Mouse (Mus musculus): ENCODE data around the gene Grb7. TPM values are rescaled to one million over a fixed set of nuclear protein-coding genes. Genes with fewer than 3 reads are reported as not detected.

The Grb7 gene
- polyA plus RNA-seq, 1 experiment from 2014 or later, result 0.24 TPM

DNA sequence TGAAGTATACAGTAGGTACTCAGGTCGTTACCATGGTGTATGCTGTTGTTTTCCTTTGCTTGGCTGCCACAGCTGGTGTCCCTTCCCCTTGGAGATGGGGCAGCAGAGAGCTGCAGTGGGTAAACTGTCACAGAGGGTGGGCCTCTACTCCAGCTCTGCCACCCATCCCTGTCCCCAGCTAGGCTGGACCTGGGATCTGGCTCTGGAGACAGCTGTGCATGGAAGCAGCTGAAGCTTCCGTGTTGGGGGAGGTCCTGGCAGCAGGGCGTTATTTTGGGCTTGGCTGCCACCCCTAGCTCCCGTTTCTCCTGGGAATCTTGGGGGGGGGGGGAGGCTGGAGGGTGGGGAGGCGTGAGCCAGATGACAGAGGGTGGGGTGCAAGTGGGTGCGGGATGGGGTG, 27.9 kb upstream of the Grb7 start:
- H3K9ac ChIP-seq (replicated peaks), result no peak overlapping the region
- no peak overlapping the region for H3K27ac ChIP-seq
- ATAC-seq, result no peak
- H3K4me1 ChIP-seq (replicated peaks), result peaks cover 11% of the 10 kb centered on the region
- H3K9me3 ChIP-seq, result no peaks in the 10 kb centered on the region
- H3K4me2 ChIP-seq (replicated peaks), result no peak overlapping the region
- H3K27me3 ChIP-seq, result peaks cover 16% of the 10 kb centered on the region
- no peak overlapping the region for H3K4me3 ChIP-seq (replicated peaks)
- WGBS, result 76% methylated on average over 5 of the region's 6 CpGs
- H3K36me3 ChIP-seq, result peaks cover 4% of the 10 kb centered on the region; the same call in 1 of the 2 replicates

GRCm38 (mm10) chr11:98418939-98419547, 27.2 kb upstream of the Grb7 start:
- H3K27ac ChIP-seq, result no peak overlapping the region
- H3K9ac ChIP-seq (replicated peaks), result no peak overlapping the region
- H3K9me3 ChIP-seq, result no peaks in the 10 kb centered on the region
- no peak overlapping the region for H3K4me3 ChIP-seq (replicated peaks)
- peaks cover 4% of the 10 kb centered on the region; the same call in 1 of the 2 replicates for H3K36me3 ChIP-seq
- 85% methylated on average over 10 of the region's 10 CpGs for WGBS
- no peak overlapping the region for H3K4me2 ChIP-seq (replicated peaks)
- no peak for ATAC-seq
- peaks cover 9% of the 10 kb centered on the region for H3K27me3 ChIP-seq
- peaks cover 4% of the 10 kb centered on the region for H3K4me1 ChIP-seq (replicated peaks)

DNA sequence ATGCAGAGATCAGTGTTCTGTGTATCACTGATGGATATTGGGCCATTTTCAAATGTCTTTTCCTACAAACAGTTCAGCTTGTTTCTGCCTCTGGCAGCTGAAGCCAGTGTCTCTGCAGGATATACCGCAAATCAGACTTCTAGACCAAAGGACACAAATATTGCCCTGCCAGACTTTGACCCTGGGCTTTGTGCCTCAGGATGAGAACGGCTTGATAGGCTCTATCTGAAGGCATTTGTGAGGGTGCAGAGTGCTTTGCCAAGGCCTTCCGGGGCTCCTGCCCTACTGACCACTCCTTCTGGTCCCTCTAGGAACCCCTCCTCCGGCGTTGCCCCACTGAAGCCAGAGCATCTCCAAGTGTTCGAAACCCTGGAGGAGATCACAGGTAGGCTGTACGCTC, 19.6 kb upstream of the Grb7 start:
- Histone ChIP-seq H3K36me3 (peaks cover 9% of the 10 kb centered on the region; the same call in 1 of the 2 replicates), H3K4me2 (replicated peaks) (no peak overlapping the region), H3K9ac (replicated peaks) (no peak overlapping the region), H3K27ac (no peak overlapping the region), H3K9me3 (no peaks in the 10 kb centered on the region), H3K4me3 (replicated peaks) (no peak overlapping the region), H3K4me1 (replicated peaks) (no peaks in the 10 kb centered on the region), H3K27me3 (no peaks in the 10 kb centered on the region)
- 94% methylated on average over 7 of the region's 7 CpGs for WGBS
- ATAC-seq, result no peak

- H3K9me3 ChIP-seq, result no peaks in the 10 kb centered on the region
- H3K4me3 ChIP-seq (replicated peaks), result no peak overlapping the region
- no peak for ATAC-seq
- H3K27me3 ChIP-seq, result no peaks in the 10 kb centered on the region
- WGBS, result 88% methylated on average over 5 of the region's 5 CpGs
- H3K4me1 ChIP-seq (replicated peaks), result no peaks in the 10 kb centered on the region
- H3K27ac ChIP-seq, result no peak overlapping the region
- no peak overlapping the region for H3K4me2 ChIP-seq (replicated peaks)
- H3K36me3 ChIP-seq, result 0 out of 2 replicates have a peak, but pooled peaks cover 8% of the 10 kb centered on the region
- no peak overlapping the region for H3K9ac ChIP-seq (replicated peaks)
Measured at GRCm38 (mm10) chr11:98428436-98428835, 17.8 kb upstream of the Grb7 start.

DNA sequence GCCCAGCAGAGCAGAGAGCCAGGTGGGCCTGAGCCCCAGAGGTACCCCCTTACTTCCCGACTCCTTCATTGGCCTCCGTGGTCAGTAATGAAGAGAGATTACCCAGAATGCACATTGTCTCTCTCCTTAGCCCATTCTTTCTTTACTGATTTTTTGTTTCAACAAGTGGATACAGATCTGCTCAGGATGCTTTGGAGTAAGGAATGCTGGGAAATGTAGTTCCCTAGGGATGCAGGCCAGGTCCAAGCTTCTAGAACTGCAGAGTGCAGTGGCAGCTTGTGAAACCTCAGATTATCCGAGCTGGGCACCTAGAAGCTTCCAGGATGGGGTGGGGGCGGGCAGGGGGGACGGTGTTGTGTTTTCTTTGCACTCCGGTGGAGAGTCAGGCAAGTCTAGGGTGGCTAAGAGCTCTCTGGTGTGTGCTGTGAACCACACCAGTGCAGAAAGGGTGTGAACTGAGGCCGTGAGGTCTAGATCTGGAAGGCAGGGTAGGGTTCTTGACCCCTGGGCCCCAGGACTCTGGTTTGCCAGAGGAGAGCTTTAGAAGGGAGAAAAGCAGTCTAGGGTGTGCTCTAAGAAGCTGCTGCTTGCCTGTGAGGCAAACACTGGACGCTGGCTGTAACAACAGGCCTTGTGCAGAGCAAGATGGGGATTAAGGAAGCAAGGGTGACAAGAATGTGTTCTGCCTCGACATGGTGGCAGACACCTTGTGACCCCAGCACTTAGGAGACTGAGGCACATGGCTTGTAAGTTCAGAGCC, 14.3 kb upstream of the Grb7 start:
- H3K36me3 ChIP-seq, result peaks cover 26% of the 10 kb centered on the region
- no peaks in the 10 kb centered on the region for H3K9me3 ChIP-seq
- 76% methylated on average over 9 of the region's 9 CpGs for WGBS
- H3K4me2 ChIP-seq (replicated peaks), result no peak overlapping the region
- H3K9ac ChIP-seq (replicated peaks), result no peak overlapping the region
- H3K4me1 ChIP-seq (replicated peaks), result no peaks in the 10 kb centered on the region
- ATAC-seq, result no peak
- no peak overlapping the region for H3K27ac ChIP-seq
- no peak overlapping the region for H3K4me3 ChIP-seq (replicated peaks)
- no peaks in the 10 kb centered on the region for H3K27me3 ChIP-seq

- Histone ChIP-seq H3K4me3 (replicated peaks) (no peak overlapping the region), H3K27me3 (no peaks in the 10 kb centered on the region), H3K4me2 (replicated peaks) (no peak overlapping the region), H3K27ac (no peak overlapping the region), H3K4me1 (replicated peaks) (peaks cover 9% of the 10 kb centered on the region), H3K9ac (replicated peaks) (no peak overlapping the region), H3K36me3 (peaks cover 27% of the 10 kb centered on the region), H3K9me3 (no peaks in the 10 kb centered on the region)
- WGBS, result 92% methylated on average over 9 of the region's 9 CpGs
- no peak for ATAC-seq
Measured at GRCm38 (mm10) chr11:98435723-98436122, 10.5 kb upstream of the Grb7 start.

- WGBS, result 89% methylated on average over 6 of the region's 6 CpGs
Measured at GRCm38 (mm10) chr11:98437441-98437840, 8.8 kb upstream of the Grb7 start.

GRCm38 (mm10) chr11:98438331-98439158, 7.6 kb upstream of the Grb7 start, which contains the start of gene Mien1:
Gene Mien1 (minus strand): TSS chr11:98438991.
- H3K9me3 ChIP-seq, result no peaks in the 10 kb centered on the region
- peak within 1 kb of the TSS; percentile 69 for H3K9ac ChIP-seq (replicated peaks)
- peak within 1 kb of the TSS; percentile 57 for H3K27ac ChIP-seq
- ATAC-seq, result peak; percentile 95
- peaks cover 25% of the 10 kb centered on the region for H3K36me3 ChIP-seq
- no peaks in the 10 kb centered on the region for H3K27me3 ChIP-seq
- peak within 1 kb of the TSS; percentile 77 for H3K4me3 ChIP-seq (replicated peaks)
- WGBS, result 2% methylated on average over 43 of the region's 43 CpGs
- H3K4me2 ChIP-seq (replicated peaks), result peak within 1 kb of the TSS; percentile 73
- peaks cover 9% of the 10 kb centered on the region for H3K4me1 ChIP-seq (replicated peaks)

More at GRCm38 (mm10) chr11:98437441-98437840, 8.8 kb upstream of the Grb7 start:
- Histone ChIP-seq H3K27me3 (no peaks in the 10 kb centered on the region), H3K9ac (replicated peaks) (no peak overlapping the region), H3K4me1 (replicated peaks) (peaks cover 9% of the 10 kb centered on the region), H3K4me2 (replicated peaks) (0 out of 2 replicates have a peak overlapping the region, but pooled peaks have one; percentile 73), H3K27ac (no peak overlapping the region), H3K36me3 (peaks cover 27% of the 10 kb centered on the region), H3K9me3 (no peaks in the 10 kb centered on the region), H3K4me3 (replicated peaks) (no peak overlapping the region)
- no peak for ATAC-seq

- peaks cover 35% of the 10 kb centered on the region for H3K27me3 ChIP-seq
- H3K27ac ChIP-seq, result no peak overlapping the region
- no peak overlapping the region for H3K9ac ChIP-seq (replicated peaks)
- H3K4me1 ChIP-seq (replicated peaks), result peaks cover 6% of the 10 kb centered on the region
- H3K4me3 ChIP-seq (replicated peaks), result no peak overlapping the region
- ATAC-seq, result no peak
- WGBS, result 100% methylated on average over 1 of the region's 1 CpGs
- H3K36me3 ChIP-seq, result no peaks in the 10 kb centered on the region
- H3K9me3 ChIP-seq, result no peaks in the 10 kb centered on the region
- no peak overlapping the region for H3K4me2 ChIP-seq (replicated peaks)
Measured at GRCm38 (mm10) chr11:98443688-98444087, 2.5 kb upstream of the Grb7 start.

GRCm38 (mm10) chr11:98445238-98445637, 956 bp upstream of the Grb7 start:
- H3K4me1 ChIP-seq (replicated peaks), result peaks cover 6% of the 10 kb centered on the region
- H3K9ac ChIP-seq (replicated peaks), result no peak overlapping the region
- no peak overlapping the region for H3K4me3 ChIP-seq (replicated peaks)
- peaks cover 43% of the 10 kb centered on the region for H3K27me3 ChIP-seq
- no peak overlapping the region for H3K27ac ChIP-seq
- 50% methylated on average over 1 of the region's 1 CpGs for WGBS
- no peaks in the 10 kb centered on the region for H3K36me3 ChIP-seq
- H3K4me2 ChIP-seq (replicated peaks), result no peak overlapping the region
- H3K9me3 ChIP-seq, result no peaks in the 10 kb centered on the region
- ATAC-seq, result no peak

DNA sequence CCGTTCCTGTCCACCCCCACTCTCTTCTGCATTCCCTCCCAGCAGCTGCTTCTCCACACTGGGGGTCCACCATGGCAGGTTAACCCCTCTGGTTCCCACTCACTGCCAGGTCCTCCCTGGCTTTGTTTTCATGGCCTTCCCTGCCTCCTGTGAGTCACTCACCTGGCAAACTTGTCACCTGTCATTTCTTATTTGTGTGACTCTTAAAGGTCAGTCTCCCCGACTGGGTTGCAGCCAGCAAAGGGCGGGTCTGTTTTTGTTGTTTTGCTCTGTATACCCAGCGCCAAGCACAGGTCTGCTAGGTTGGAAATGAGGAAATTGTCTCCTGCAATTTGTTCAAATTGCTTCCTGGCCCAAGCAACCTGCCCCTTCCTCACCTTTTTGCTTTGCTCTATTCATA, 515 bp upstream of the Grb7 start:
- WGBS, result 66% methylated on average over 4 of the region's 4 CpGs
- H3K4me1 ChIP-seq (replicated peaks), result peaks cover 6% of the 10 kb centered on the region
- no peak overlapping the region for H3K27ac ChIP-seq
- H3K27me3 ChIP-seq, result peaks cover 43% of the 10 kb centered on the region
- no peak overlapping the region for H3K9ac ChIP-seq (replicated peaks)
- ATAC-seq, result no peak
- H3K4me2 ChIP-seq (replicated peaks), result no peak overlapping the region
- no peak overlapping the region for H3K4me3 ChIP-seq (replicated peaks)
- no peaks in the 10 kb centered on the region for H3K36me3 ChIP-seq
- H3K9me3 ChIP-seq, result no peaks in the 10 kb centered on the region

Data from midbrain, embryonic 13.5 days (tissue).